Mouse (Mus musculus): ENCODE data around the gene Lmod2.

The Lmod2 gene

GRCm38 (mm10) chr6:24597500-24597899 is at the start of gene Lmod2:
TSS of gene Lmod2 (plus strand) at chr6:24597762.
- 92% methylated on average over 10 of the region's 10 CpGs for WGBS

DNA sequence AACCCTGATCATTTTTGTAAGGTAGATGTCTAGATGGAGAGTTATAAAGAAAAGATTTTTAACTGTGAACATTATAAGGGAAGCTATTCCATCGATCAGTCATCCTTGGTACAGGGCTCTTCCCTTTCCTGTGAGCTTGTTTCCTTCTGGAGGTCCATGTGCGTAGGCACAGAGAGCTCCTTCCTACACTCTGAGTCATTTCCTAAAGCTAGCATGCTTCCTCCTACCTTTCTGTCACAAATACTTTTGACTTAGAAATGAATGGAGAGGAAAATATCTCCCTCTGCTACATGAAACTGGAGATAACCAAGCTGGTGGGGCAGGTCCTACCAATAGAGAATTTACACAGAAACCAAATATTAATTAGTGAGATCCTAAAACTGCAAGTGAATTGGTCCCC is 47.8 kb upstream of the Lmod2 start:
- 54% methylated on average over 2 of the region's 2 CpGs for WGBS

- 45% methylated on average over 7 of the region's 7 CpGs for WGBS
These were observed 45.5 kb upstream of the Lmod2 start for GRCm38 (mm10) chr6:24552046-24552445.

DNA sequence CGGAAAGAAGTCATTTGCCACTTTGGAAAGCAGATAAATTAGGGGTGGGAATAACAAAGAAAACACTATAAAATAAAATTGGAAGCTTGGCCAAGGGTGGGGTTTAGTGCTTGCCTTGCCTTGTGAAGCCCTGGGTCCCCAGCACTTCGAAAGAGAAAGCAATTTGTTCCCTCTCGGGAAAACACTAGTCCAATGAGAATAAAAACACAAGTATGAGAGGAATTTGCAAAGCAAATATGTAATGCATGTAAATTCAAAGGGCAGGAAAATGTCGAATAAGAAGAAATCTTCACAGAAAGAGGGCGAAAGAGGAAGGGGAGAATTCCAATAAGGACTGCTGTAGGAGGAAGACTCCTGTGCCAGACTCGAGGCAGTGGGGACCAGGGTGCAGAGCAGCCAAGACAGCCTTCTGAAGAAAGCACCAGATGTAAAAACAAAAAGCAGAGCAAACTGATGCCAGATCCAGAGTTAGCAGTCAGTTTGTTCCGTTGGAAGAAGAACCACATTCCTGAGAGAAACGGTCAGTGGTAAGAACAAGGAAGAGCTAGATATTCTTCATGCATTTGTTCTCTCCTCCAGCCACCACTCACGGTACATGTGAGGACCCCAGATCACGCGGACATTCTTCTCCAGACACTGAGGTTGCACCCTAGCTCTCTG is 43.0 kb upstream of the Lmod2 start:
- 49% methylated on average over 11 of the region's 11 CpGs for WGBS

GRCm38 (mm10) chr6:24555488-24555887 is 42.1 kb upstream of the Lmod2 start:
- 83% methylated on average over 2 of the region's 2 CpGs for WGBS

DNA sequence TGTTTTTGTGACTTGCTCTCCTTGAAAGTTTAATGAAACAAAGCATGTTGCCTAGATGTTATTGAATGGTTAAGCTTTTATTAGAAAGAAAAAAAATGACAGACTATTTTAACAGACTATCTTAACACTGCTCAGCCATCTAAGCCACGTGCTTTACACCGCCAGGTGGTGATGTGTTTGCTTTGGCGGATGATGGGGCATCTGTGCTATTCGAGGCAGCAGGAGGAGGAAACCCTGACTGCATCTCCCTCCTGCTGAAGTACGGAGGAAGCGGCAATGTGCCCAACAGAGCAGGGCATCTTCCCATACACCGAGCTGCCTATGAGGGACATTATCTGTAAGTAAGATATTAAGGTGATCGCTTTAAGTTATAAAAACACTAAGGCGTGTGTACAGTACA is 33.5 kb upstream of the Lmod2 start:
- WGBS, result 59% methylated on average over 9 of the region's 9 CpGs

DNA sequence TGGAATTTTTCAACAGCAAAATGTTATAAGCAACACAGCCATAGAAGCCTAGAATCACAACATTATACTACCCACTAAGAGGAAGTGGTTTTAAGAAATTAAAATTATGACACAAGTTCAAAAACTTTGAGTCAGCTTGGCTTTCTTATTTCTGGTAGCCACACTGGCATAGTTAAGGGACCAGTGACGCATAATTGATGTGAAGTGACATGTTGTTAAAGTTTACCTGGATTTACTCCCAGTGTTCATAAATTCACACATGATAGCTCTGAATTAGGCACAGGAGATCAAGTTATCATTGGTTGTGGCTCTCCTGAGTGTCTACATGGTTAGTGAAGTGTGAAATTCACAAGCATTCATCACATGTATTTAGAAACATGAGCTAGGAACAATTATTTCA is 32.7 kb upstream of the Lmod2 start:
- 94% methylated on average over 1 of the region's 1 CpGs for WGBS

DNA sequence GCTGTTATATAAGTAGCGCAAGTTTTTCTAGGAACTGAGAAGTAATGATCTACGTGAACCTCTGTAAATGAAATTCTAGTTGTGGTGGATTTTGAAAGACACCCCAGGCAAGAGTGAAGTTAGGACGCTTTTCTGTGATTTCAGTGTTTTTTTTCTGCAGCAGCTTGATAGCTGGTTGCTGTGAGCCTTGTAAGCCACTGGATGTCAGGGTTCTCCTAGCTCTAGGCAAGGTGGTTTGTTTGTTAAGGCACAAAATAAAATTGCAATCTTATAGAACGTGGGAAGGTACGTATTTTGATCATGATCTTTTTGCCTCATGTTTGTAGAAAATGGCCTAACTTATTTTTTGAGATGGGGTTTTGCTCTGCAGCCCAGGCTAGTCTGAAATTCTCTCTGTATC is 28.6 kb upstream of the Lmod2 start:
- WGBS, result 64% methylated on average over 5 of the region's 5 CpGs

- WGBS, result 93% methylated on average over 1 of the region's 1 CpGs
These were observed 27.9 kb upstream of the Lmod2 start for GRCm38 (mm10) chr6:24569711-24570110.

- 60% methylated on average over 11 of the region's 11 CpGs for WGBS
These were observed 27.3 kb upstream of the Lmod2 start for GRCm38 (mm10) chr6:24570278-24570677.

- WGBS, result 62% methylated on average over 6 of the region's 6 CpGs
These were observed 26.4 kb upstream of the Lmod2 start for GRCm38 (mm10) chr6:24571126-24571525.

DNA sequence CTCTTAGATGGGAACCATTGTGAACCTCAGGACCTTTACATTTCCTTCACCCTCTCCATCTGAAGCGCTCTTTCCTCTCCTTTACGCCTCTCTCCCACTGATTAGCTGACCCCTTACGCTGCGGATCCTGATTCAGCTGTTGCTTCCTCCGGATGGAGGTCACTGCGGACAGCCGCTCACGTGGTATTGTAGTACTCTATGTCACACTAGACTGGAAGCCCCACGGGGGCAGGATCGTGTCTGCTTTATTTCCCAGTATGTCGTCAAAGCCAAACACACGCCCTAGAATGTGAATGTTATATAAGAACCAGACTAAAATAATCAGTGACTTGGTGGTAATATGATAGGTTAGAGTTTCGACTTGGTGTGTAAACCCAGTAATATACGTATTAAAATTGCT is 25.1 kb upstream of the Lmod2 start:
- WGBS, result 95% methylated on average over 14 of the region's 14 CpGs

DNA sequence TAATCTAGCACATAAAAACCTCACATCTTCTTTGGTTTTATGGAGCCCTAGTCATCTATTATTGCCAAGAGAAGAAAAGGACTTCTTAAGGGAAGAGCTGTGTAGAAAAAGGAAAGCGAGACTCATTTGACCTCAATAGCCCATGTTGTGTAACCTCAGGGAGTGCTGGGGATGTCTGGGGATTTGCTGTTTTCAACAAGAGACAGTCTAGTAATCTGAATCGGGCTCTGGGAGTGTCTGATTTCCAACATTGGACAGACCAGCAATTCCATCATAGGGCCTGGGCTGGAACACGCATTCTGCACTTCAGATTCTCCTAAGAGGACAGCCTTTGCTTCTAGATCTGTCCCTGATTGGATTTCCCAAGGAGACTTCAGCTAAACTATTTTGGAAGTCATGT is 14.1 kb upstream of the Lmod2 start:
- 86% methylated on average over 3 of the region's 3 CpGs for WGBS

- WGBS, result 64% methylated on average over 10 of the region's 10 CpGs
These were observed 11.9 kb upstream of the Lmod2 start for GRCm38 (mm10) chr6:24585431-24586310.

DNA sequence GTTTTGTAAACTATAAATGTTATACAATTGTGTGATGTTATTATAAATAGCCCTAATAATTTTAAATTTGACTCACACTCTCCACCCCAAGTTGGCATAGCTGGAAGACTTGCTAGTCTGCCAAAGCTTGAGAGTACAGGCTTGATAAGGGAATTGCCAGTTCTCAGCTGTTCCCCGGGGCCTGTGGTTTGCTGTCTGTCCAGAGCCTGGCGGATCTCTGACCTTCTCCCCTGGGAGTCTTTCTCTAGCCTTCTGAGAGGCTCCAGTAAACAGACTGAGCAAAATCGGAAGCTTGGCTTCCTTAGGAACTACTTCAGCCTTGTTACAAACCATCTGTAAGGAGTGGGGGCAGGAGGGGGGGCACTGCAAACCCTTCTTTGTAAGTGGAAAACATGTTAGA is 10.7 kb upstream of the Lmod2 start:
- 40% methylated on average over 3 of the region's 3 CpGs for WGBS

DNA sequence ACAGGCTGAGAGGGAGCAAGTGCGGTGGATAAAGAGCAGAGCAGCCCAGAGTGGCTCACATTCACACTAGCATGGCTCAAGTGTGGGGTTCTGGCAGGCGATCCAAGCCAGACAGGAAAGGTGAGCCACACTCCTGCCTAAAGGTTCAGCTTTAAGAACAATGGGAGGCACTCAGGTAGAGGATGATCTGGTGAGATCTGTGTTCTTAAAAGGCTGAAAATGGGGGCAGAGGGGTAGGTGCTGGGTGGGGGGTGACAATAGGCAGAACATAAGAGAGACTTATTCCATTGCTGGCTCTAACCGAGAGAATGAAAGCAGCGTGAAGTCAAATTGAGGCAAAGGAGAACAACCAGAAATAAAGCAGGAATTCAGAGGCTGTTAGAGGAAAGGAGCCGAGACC is 7.3 kb upstream of the Lmod2 start:
- 90% methylated on average over 5 of the region's 5 CpGs for WGBS

DNA sequence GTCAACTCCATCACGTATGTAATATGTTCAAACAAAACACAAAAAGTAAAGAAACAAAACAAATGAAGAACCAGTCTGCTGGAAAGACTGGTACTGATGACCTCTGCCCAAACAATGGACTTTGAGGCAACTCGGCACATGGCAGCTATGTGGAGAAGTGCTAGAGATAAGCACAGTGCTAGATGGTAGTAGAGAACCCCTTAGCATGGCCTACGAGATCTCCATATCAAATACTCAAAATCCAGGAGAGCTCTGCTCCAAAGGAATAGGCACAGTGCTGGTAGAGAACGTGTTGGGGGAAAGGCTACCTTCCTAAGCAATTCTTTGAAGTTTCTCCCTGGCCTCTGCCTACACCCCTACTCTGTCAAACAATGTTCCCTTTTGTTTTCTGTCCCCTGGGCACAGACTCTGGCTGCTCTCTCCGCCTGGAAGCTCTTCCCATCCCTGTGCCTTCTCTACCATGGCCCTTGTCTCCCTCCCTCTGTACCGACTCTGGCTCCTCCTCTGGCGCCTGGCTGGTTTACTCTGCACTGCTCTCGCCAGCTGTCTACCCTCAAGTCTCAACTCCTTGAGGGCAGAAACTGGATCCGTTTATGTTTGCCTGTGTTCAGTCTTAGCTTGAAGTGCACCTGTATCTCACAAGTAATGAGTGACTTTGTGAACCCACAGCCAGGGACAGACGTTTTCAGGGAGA is 5.9 kb upstream of the Lmod2 start:
- WGBS, result 65% methylated on average over 10 of the region's 10 CpGs

- WGBS, result 96% methylated on average over 6 of the region's 6 CpGs
These were observed 1.6 kb downstream of the Lmod2 start for GRCm38 (mm10) chr6:24599179-24599578.

- WGBS, result 71% methylated on average over 5 of the region's 5 CpGs
These were observed 2.1 kb downstream of the Lmod2 start for GRCm38 (mm10) chr6:24599639-24600038.

GRCm38 (mm10) chr6:24600134-24600533 is 2.6 kb downstream of the Lmod2 start:
- 81% methylated on average over 6 of the region's 6 CpGs for WGBS

DNA sequence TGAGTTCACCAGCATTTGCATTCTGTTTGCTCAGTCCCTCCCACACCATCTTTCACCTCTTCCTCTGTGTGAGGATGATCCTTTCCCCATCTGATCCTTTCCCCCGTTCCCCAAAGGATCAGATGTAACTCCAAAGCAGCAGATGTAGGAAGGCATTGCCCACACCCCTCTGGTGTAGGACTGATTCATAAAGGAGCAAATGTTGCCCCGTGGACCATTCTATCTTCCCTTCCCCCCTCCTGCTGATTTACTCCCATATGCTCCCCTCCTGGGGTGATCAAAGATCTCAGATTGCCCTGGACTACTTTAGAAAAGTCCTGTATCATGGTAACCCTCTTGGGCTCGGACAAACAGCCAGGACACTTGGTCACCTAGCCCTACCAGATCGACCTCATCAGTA is 3.2 kb downstream of the Lmod2 start:
- WGBS, result 69% methylated on average over 4 of the region's 4 CpGs

DNA sequence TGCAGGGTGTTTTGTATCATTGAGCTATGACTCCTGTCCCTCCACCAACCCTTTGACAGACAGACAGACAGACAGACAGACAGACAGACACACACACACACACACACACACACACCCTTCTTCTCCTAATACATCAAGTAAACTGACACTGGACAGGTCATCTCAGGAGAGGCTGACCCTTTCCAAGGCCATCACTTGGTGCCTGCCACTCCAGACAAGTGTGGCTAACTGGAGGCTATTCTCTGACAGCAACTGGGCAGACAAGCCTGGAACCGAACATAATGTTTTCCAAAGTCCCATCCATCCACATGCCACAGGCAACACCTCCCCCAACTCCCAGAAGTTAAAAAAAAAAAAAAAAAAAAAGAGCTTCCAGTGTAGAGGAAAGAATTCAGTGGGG is 4.1 kb downstream of the Lmod2 start:
- WGBS, result 79% methylated on average over 1 of the region's 1 CpGs

DNA sequence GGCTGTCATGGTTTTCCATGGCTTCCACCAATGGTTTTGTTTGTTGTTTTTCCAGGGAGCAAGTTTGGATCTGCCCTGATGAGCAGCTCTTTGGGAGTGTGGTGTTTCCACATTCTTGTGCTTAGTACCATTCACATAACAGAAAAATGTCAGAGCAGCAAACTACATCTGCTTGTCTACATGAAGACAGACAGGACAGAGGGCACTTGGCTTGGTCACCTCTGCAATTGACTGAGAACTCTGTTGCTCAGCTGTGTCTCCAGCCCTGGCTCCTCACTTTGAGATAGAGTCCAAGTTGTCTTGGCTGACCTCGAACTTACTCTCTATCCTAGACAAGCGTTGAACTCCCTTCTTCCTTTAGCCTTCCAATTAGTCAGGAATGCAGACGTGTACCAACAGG is 4.8 kb downstream of the Lmod2 start:
- 80% methylated on average over 3 of the region's 3 CpGs for WGBS

Measured in cerebral cortex, adult 2 months (tissue).